Mouse (Mus musculus) midbrain, embryonic 13.5 days (tissue): ENCODE measurements around the gene Elovl5. TPM values are rescaled to one million over a fixed set of nuclear protein-coding genes. Genes with fewer than 3 reads are reported as not detected.

Experiments used
- ATAC-seq: fragments of 200-750 bp; cut with Nextera tagmentation; 2 replicates; pipeline ENCODE4 v1.8.0; 2017; ENCODE audit warnings: mild to moderate bottlenecking, moderate TSS enrichment, moderate library complexity
- H3K27ac ChIP-seq: fragments of 300-500 bp; sonication (generic); 2 replicates; pipeline ENCODE4 v1.5.1; 2015; ENCODE audit warnings: inconsistent platforms, mild to moderate bottlenecking, moderate library complexity
- H3K27me3 ChIP-seq: fragments of 300-500 bp; sonication (generic); 2 replicates; pipeline ENCODE4 v1.6.1; 2015; ENCODE audit warnings: mild to moderate bottlenecking, inconsistent platforms
- H3K36me3 ChIP-seq: fragments of 300-500 bp; sonication (generic); 2 replicates; pipeline ENCODE4 v1.6.1; 2015; ENCODE audit warnings: mild to moderate bottlenecking, inconsistent platforms
- H3K4me1 ChIP-seq: fragments of 300-500 bp; sonication (generic); replicated peaks from 2 replicates; pipeline ENCODE4 v1.6.1; 2015; ENCODE audit warnings: inconsistent platforms
- H3K4me2 ChIP-seq: fragments of 300-500 bp; sonication (generic); replicated peaks from 2 replicates; pipeline ENCODE4 v1.6.1; 2015; ENCODE audit warnings: moderate library complexity, mild to moderate bottlenecking, inconsistent platforms
- H3K4me3 ChIP-seq: fragments of 300-500 bp; sonication (generic); replicated peaks from 2 replicates; pipeline ENCODE4 v1.5.1; 2015; ENCODE audit warnings: mild to moderate bottlenecking, inconsistent platforms
- H3K9ac ChIP-seq: fragments of 300-500 bp; sonication (generic); replicated peaks from 2 replicates; pipeline ENCODE4 v1.6.1; 2015; ENCODE audit warnings: mild to moderate bottlenecking, inconsistent platforms
- H3K9me3 ChIP-seq: fragments of 300-500 bp; sonication (generic); 2 replicates; pipeline ENCODE4 v1.6.1; 2016; ENCODE audit warnings: mild to moderate bottlenecking, inconsistent platforms
- WGBS: fragments of 180-500 bp; shearing (Covaris S2); methylation state at CpG from one replicate; pipeline ENCODE4 v1.1.7; 2015; 5-methylcytosine and 5-hydroxymethylcytosine counted together
- polyA plus RNA-seq: library from polyadenylated mRNA; unstranded; fragments of >200 nt; fragmentation: Nextera tagmentation; extraction: Ambion mirVana; gene quantifications from 2 replicates; pipeline ENCODE4 v1.2.1, GENCODE M21; 2015

Elovl5 gene
- polyA plus RNA-seq, 1 experiment from 2014 or later: 53.4 TPM

GRCm38 (mm10) chr9:77918211-77918610, 1.0 kb downstream of the Elovl5 start:
- Histone ChIP-seq H3K4me2 (peak overlapping the region; percentile 89), H3K36me3 (no peaks in the 10 kb centered on the region), H3K27ac (peak overlapping the region; percentile 94; the same call in 1 of the 2 replicates), H3K9me3 (no peaks in the 10 kb centered on the region), H3K9ac (peak overlapping the region; percentile 85), H3K4me3 (peak overlapping the region; percentile 89), H3K4me1 (peaks cover 41% of the 10 kb centered on the region), H3K27me3 (no peaks in the 10 kb centered on the region)
- ATAC-seq: no peak
- 25% methylated on average over 10 of the region's 10 CpGs for WGBS

- no peak for ATAC-seq
- H3K4me2 ChIP-seq: peak overlapping the region; percentile 89
- peak overlapping the region; percentile 89; the same call in 1 of the 2 replicates for H3K4me3 ChIP-seq
- H3K4me1 ChIP-seq: peaks cover 48% of the 10 kb centered on the region
- 78% methylated on average over 5 of the region's 5 CpGs for WGBS
- H3K27me3 ChIP-seq: no peaks in the 10 kb centered on the region
- no peak overlapping the region for H3K27ac ChIP-seq
- H3K9ac ChIP-seq: no peak overlapping the region
- H3K36me3 ChIP-seq: no peaks in the 10 kb centered on the region
- H3K9me3 ChIP-seq: no peaks in the 10 kb centered on the region
These were observed 2.0 kb downstream of the Elovl5 start for GRCm38 (mm10) chr9:77918961-77919670.

GRCm38 (mm10) chr9:77920481-77920880, 3.3 kb downstream of the Elovl5 start:
- H3K4me3 ChIP-seq: no peak overlapping the region
- no peaks in the 10 kb centered on the region for H3K9me3 ChIP-seq
- H3K4me2 ChIP-seq: no peak overlapping the region
- peaks cover 51% of the 10 kb centered on the region for H3K4me1 ChIP-seq
- H3K27me3 ChIP-seq: no peaks in the 10 kb centered on the region
- H3K36me3 ChIP-seq: no peaks in the 10 kb centered on the region
- no peak overlapping the region for H3K9ac ChIP-seq
- ATAC-seq: no peak
- 83% methylated on average over 3 of the region's 3 CpGs for WGBS
- H3K27ac ChIP-seq: no peak overlapping the region

GRCm38 (mm10) chr9:77921366-77922260, 4.4 kb downstream of the Elovl5 start:
- no peak overlapping the region for H3K4me3 ChIP-seq
- no peaks in the 10 kb centered on the region for H3K9me3 ChIP-seq
- WGBS: 85% methylated on average over 16 of the region's 18 CpGs
- no peak overlapping the region for H3K27ac ChIP-seq
- no peak overlapping the region for H3K4me2 ChIP-seq
- ATAC-seq: no peak
- H3K27me3 ChIP-seq: no peaks in the 10 kb centered on the region
- H3K4me1 ChIP-seq: peaks cover 50% of the 10 kb centered on the region
- H3K36me3 ChIP-seq: no peaks in the 10 kb centered on the region
- no peak overlapping the region for H3K9ac ChIP-seq

- 88% methylated on average over 8 of the region's 8 CpGs for WGBS
- Histone ChIP-seq H3K36me3 (no peaks in the 10 kb centered on the region), H3K4me3 (no peak overlapping the region), H3K4me2 (no peak overlapping the region), H3K27me3 (no peaks in the 10 kb centered on the region), H3K9me3 (no peaks in the 10 kb centered on the region), H3K27ac (no peak overlapping the region), H3K9ac (no peak overlapping the region), H3K4me1 (peaks cover 37% of the 10 kb centered on the region)
- no peak for ATAC-seq
These were observed 6.6 kb downstream of the Elovl5 start for GRCm38 (mm10) chr9:77923774-77924173.

GRCm38 (mm10) chr9:77924199-77924598, 7.0 kb downstream of the Elovl5 start:
- Histone ChIP-seq H3K4me3 (no peak overlapping the region), H3K9ac (no peak overlapping the region), H3K9me3 (no peaks in the 10 kb centered on the region), H3K27me3 (no peaks in the 10 kb centered on the region), H3K4me2 (no peak overlapping the region), H3K36me3 (no peaks in the 10 kb centered on the region), H3K27ac (no peak overlapping the region), H3K4me1 (peaks cover 33% of the 10 kb centered on the region)
- WGBS: 80% methylated on average over 11 of the region's 11 CpGs
- ATAC-seq: 0 out of 2 replicates have a peak, but pooled peaks have one; percentile 20

GRCm38 (mm10) chr9:77926151-77926550, 9.0 kb downstream of the Elovl5 start:
- H3K9ac ChIP-seq: no peak overlapping the region
- H3K4me1 ChIP-seq: peaks cover 28% of the 10 kb centered on the region
- no peak overlapping the region for H3K27ac ChIP-seq
- H3K4me2 ChIP-seq: no peak overlapping the region
- H3K9me3 ChIP-seq: no peaks in the 10 kb centered on the region
- WGBS: 89% methylated on average over 8 of the region's 8 CpGs
- no peak for ATAC-seq
- H3K36me3 ChIP-seq: no peaks in the 10 kb centered on the region
- H3K4me3 ChIP-seq: no peak overlapping the region
- no peaks in the 10 kb centered on the region for H3K27me3 ChIP-seq

- ATAC-seq: no peak
These were observed 9.7 kb downstream of the Elovl5 start for GRCm38 (mm10) chr9:77926911-77927310.

GRCm38 (mm10) chr9:77927431-77927830, 10.3 kb downstream of the Elovl5 start:
- peaks cover 39% of the 10 kb centered on the region for H3K4me1 ChIP-seq
- H3K4me2 ChIP-seq: no peak overlapping the region
- no peaks in the 10 kb centered on the region for H3K36me3 ChIP-seq
- WGBS: 87% methylated on average over 6 of the region's 6 CpGs
- H3K9ac ChIP-seq: no peak overlapping the region
- no peaks in the 10 kb centered on the region for H3K9me3 ChIP-seq
- ATAC-seq: no peak
- H3K27ac ChIP-seq: no peak overlapping the region
- H3K4me3 ChIP-seq: no peak overlapping the region
- no peaks in the 10 kb centered on the region for H3K27me3 ChIP-seq

More at GRCm38 (mm10) chr9:77926911-77927310, 9.7 kb downstream of the Elovl5 start:
- peaks cover 35% of the 10 kb centered on the region for H3K4me1 ChIP-seq
- no peak overlapping the region for H3K27ac ChIP-seq
- H3K9me3 ChIP-seq: no peaks in the 10 kb centered on the region
- H3K27me3 ChIP-seq: no peaks in the 10 kb centered on the region
- no peak overlapping the region for H3K9ac ChIP-seq
- H3K4me2 ChIP-seq: no peak overlapping the region
- H3K36me3 ChIP-seq: no peaks in the 10 kb centered on the region
- WGBS: 95% methylated on average over 5 of the region's 5 CpGs
- no peak overlapping the region for H3K4me3 ChIP-seq

GRCm38 (mm10) chr9:77928769-77929168, 11.6 kb downstream of the Elovl5 start:
- H3K4me2 ChIP-seq: no peak overlapping the region
- no peak overlapping the region for H3K4me3 ChIP-seq
- ATAC-seq: no peak
- H3K9ac ChIP-seq: no peak overlapping the region
- no peaks in the 10 kb centered on the region for H3K9me3 ChIP-seq
- H3K27me3 ChIP-seq: no peaks in the 10 kb centered on the region
- no peaks in the 10 kb centered on the region for H3K36me3 ChIP-seq
- H3K27ac ChIP-seq: no peak overlapping the region
- peaks cover 31% of the 10 kb centered on the region for H3K4me1 ChIP-seq
- WGBS: 85% methylated on average over 4 of the region's 4 CpGs

- Histone ChIP-seq H3K4me2 (no peak overlapping the region), H3K9me3 (no peaks in the 10 kb centered on the region), H3K36me3 (no peaks in the 10 kb centered on the region), H3K27me3 (no peaks in the 10 kb centered on the region), H3K27ac (no peak overlapping the region), H3K4me1 (peaks cover 25% of the 10 kb centered on the region), H3K9ac (no peak overlapping the region), H3K4me3 (no peak overlapping the region)
- WGBS: 81% methylated on average over 5 of the region's 5 CpGs
- no peak for ATAC-seq
These were observed 12.1 kb downstream of the Elovl5 start for GRCm38 (mm10) chr9:77929296-77929695.
